Mouse (Mus musculus): ENCODE measurements around the gene Ebf1.

Gene Ebf1

DNA sequence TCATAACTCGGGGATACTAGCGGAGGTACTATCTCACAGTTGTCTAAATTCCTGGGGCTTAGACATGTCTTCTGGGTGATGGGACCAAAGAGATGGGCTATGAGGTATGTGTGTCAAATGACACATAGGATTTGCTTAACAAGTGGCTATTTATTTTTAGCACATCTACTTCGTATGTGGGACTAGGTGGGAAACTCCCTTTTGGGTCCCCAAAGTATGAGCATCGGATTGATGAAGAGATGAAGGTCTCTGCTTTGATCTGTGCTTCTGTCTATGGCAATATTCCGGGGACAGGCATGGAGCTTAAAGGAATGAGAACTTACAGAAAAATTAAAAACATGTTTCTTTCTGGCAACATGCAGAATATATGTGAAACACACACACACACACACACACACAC lies 44.8 kb downstream of the Ebf1 start:
- no peak for DNase-seq (ENCODE audit: low spot score)

DNA sequence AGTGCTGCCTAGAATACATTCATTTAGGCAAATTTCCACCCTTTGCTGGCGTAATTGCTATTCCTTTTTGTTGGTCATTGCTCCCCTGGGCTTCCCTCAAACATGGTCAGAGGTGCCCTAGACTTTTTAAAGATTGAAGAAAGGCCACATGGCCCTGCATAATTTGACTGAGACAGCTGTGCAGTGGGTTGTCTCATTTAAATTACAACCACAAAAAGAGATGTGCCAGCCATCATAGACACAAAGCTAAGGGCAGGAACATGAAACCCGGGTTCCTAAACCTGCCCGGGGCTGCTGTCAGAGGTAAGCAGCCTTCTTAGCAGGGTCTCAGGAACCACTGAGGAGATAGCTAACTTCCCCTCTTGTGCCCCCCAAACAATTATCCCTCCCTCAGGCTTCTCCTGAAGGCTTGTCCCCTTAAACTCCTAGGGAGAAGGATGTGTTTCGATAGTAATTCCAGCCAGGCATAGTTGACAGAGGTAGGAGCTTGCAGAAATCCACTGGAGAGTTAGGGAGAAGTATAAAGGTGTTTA lies 46.6 kb downstream of the Ebf1 start:
- no peak for DNase-seq (ENCODE audit: low spot score)

DNA sequence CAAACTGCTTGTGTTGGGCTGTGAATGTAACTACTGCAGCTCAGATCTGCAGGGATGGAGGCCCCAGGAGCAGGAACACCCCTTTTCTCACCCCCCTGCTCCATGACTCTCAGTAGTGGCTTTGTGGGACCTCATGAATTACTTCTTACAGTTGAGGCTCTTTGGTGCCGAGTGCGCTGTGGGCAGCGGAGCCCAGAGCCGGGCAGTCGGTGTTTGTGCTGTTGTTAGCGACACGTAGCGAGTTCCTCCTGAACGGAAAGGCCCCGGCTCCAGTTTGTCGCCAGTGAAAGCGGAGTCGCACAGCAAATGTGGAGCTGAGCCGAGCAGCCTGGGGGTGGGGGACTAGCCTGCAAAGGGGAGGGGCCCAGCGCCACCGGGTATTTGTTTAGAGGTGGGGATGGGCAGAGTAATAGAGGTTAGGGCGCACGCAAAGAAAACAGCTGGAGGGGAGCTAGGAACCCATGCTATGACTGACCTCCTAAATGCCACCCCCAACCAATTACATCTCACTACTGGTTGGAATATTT lies 48.1 kb downstream of the Ebf1 start:
- DNase-seq (ENCODE audit: low spot score): no peak

DNA sequence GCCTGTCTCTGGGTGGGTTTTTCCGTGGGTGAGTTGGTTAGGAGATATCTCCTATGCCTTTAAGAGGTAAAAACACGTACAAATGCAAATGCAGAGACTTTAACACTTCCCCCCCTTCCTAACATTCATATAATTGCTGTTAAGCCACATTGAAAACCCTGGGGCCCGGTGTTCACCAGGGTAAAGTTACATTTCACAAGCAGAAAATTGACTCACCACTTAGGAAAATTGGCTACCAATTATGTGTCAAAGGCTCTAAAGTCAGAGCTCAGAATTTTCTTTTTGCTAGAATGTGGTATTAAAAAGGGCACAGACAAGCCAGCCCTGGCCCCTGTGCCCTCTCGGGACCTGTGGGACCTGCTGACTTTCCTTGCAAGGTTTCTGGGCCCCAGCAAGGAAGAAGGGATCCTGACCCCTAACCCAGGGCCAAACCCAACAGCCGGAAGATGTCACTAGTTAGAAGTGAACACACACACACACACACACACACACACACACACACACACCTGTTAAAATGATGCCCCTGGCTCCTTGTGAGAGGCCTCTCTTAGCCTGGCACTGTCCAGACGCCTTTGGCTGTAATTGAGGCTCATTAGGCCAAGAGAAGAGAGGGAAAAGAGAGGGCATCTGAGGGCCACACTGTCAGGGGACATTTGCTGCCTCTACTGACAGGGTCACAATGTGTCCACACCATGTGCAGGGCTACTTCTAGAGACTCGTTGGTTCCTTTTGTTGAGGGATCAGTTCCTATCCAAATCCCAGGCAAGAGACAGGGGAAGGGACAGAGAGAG lies 48.8 kb downstream of the Ebf1 start:
- DNase-seq (ENCODE audit: low spot score): no peak

DNA sequence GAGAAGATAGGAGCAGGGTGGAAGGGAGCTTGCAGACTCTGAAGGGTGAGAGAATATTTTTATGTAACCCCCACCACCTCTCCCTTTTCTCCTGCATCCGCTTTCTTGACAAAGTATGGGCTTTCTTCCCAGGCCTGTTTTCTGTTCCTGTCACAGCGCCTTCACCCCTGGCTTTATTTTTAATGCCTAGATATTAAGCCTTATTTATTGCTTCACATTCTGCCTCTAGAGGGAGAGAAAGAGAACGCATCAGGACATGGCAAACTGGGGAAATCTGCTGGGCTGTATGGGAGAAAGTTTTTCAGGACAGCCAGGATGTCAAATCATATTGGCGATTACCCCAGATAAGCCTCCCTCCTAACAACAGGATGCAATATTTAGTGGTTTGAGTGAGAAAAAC lies 49.6 kb downstream of the Ebf1 start:
- no peak for DNase-seq (ENCODE audit: low spot score)

DNA sequence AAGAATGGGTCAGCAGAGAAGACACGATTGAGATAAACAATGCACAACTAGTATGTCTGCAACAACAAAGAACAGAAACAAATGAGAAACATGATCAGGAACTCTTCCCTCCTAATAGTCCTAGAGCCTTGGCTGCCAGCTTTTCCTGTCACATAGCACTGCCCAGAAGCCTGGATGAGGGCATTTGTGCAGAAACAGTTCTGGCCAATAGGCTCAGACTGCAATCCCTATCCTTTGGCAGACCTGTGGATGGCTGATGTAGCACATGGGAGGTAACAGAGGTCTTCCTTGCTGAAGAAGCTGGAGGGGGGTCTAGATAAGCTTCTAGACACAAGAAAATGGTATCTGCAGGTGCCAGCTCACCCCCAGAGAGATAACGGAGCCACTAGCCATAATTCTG lies 64.2 kb downstream of the Ebf1 start:
- no peak for DNase-seq (ENCODE audit: low spot score)

DNA sequence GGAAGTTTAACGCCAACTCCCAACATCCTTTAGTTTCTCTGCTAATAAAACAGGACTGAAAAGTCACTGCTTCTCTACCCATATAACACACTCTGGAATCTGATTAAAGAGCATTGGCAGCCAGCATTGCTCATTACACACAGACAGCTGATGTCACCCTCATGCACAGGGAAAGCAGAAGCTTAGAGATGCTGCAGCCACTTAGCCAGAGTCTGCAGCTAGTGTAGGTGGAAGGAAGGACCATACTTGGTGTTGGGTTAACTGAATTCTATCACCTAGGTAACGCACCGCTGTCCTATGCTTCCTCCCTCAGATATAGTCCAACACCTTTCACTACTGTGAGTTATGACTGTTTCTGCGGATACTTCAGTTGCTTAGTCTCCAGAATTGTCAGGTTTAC lies 64.9 kb downstream of the Ebf1 start:
- no peak for DNase-seq (ENCODE audit: low spot score)

DNA sequence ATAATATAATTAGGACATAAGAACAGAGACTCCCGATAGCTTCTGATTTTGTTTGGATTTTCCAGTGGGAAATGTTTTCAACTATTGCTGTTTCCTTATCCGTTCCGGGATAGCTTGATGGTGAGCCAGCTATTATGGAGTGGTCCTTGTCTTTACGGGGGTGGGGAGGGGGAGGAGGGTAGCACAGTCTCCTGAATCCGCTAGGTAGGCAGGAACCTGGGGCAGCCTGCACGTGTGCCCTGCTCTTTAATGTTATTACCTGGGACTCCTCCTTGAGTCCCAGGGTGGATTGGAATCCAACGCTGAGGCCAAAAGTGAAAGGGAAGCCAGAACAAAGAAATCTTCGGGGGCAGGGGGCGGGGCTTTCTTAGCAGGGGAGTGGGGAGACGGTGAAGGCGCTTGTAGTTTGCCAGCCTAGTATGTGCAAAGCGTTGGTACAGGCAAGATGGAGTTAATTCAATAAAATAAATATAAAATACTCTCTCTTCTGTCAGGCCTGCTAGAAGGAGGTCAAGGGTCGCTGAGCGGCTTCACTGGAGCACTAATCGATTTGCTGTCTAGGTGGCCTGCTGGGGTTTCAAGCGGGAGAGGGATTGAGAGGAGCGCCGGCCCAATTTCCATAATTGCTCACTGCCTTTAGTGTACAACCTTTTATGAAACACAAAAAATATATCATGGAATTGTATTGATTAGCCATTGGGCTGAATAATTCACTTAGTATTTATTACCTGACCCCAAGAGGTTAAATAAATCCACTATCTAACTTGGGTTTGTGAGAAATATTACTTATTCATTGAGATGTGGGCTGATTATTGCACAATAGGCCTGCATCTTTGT lies 65.8 kb downstream of the Ebf1 start:
- no peak for DNase-seq (ENCODE audit: low spot score)

DNA sequence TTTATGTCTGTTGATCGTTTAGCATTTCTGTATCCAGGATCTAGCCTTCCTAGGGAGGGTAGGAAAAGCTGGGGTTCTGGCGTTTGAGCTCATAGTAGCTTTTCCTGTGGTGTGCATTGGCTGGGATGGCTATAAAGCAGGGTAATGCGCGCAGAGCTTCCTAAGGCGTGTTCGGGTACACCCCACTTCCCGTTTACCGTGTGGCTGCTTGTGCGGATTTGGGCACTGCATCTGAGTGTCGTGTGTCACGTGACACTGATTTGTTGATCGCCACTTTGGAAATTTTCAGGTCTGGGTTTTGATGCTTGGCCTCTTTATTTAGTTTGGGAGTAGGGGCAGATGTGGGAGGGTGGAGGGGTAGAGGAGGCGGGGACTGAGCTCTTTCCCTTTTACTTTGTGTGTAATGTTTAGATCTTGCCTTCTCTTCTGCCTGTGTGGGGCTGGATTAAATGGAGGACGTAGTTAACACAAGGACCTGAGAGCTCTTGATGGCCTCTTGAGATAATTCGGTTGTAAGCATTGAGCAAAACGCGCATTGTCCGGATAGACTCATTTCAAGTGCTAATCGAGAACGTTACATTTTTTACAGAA lies 67.5 kb downstream of the Ebf1 start:
- DNase-seq (ENCODE audit: low spot score): no peak

DNA sequence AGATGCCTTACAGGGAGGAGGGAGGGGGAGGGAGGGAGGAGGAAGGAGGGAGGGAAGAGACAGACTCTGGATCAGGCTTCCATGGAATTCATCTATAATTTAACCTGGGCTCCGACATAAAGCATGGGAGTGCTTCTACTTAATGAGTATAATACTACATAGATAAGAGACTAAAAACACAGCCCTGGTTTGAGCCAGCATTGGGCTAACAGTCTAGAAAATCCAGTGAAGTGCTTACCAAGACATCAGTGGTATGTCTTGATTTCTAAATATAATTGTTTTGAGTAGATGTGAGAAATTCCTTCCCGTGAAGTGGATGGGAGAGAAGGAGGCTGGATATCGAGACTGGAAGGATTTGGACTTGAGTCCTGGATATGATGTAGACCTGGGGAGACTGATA lies 68.0 kb downstream of the Ebf1 start:
- DNase-seq (ENCODE audit: low spot score): no peak

DNA sequence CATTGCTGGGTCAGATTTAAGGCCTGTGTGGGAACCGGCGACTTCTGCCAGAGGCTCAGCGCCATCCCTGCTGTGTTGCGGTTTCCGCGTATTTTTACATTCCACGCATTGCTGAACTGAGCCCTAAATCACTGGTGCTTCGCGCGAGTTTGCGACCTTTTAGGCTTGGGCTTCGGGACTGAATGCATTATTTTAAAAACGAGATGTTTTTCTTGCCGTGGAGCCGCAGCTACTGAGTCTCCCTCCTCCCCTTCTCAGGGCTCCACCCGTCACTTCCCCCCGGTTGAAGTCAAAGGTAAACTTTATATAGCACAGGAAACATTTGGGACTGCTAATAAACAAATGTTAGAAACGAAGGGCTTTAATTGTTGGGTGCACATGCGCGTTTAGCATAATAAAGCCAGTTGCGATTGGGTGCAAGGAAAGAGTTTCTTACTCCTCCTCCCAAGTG lies 68.8 kb downstream of the Ebf1 start:
- no peak for DNase-seq (ENCODE audit: low spot score)

DNA sequence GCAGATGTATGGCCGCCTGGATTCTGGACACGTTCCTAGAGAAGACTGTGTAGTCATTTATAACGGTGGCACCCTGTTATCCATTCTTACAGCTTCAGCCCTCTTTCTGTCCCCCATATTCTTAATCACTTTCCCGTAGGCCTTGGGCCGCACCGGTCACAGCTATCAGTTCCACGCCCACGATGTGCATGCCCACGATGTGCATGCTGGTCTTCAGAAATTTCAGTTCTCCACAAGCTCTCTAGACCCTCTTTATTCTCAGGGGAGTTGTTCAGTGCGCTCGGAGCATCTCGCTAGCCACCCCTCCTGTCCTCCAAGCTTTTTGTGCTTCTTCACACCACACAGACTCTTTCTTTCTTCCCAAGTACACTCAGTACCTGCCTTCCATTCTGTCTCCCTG lies 69.3 kb downstream of the Ebf1 start:
- no peak for DNase-seq (ENCODE audit: low spot score)

DNA sequence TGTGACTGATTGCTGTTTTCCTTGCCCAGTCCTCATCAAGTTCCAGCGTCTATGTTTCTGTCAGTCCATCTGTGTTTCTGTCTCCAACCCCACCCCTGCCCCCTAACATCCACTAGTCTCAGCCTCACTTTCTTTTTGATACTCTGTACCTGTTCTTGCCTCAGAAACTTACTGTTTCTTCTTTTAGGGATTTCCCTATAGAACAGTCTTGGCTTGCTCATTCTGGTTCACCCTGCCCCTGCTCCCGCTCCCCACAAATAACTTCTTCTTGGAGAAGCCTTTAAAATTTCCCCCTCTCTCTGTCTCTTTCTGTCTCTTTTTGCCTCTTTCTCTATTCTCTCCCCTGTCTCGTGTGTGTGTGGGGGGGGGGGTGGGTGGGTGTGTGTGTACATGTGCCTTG lies 71.4 kb downstream of the Ebf1 start:
- DNase-seq (ENCODE audit: low spot score): no peak

DNA sequence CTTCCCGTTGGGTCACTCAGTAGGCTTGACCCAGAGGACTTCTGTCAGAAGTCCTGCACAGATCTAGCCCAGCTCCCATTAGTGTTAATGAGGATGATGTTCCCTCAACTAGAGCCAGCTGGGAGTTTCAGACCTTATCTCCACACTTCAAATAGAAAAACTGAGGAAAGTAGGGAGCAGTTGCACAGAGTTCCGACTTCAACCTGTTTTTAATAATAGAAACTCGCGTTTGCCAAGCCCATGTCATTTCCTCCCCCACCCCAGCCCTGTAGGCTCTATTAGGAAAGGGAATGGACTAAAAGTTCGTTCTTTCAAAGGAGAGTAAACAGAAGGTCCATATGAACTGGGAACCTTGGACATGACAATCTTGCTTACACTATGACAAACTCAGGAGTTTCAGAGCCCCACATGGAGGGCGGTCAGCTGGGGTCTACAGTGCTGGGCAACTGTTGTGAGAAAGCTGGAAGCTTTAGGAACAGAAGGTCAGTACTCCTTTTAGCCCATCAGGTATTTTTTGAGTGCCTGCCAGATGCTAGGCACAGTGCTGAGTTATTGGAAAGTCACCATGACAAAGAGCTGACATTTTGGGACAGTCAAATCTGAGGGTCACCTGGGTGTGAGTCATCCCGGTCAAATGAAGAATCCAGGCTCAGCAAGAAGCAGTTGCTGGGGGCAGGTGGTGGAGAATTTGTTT lies 72.6 kb downstream of the Ebf1 start:
- no peak for DNase-seq (ENCODE audit: low spot score)

DNA sequence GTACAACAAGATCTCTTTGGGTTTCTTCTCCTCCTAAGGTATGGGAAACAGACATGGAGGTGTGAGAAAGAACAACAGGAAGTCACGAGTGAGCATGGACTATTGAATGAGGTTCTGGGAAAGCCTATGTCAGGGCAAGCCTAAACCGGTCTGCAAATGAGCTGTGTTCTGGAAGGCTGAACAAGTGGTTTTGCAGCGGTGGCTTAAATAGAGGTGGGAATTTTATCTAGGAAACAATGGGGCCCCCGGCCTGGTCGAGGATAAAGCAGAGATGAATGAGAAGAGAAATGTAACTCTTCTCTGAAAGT lies 73.1 kb downstream of the Ebf1 start:
- no peak for DNase-seq (ENCODE audit: low spot score)

DNA sequence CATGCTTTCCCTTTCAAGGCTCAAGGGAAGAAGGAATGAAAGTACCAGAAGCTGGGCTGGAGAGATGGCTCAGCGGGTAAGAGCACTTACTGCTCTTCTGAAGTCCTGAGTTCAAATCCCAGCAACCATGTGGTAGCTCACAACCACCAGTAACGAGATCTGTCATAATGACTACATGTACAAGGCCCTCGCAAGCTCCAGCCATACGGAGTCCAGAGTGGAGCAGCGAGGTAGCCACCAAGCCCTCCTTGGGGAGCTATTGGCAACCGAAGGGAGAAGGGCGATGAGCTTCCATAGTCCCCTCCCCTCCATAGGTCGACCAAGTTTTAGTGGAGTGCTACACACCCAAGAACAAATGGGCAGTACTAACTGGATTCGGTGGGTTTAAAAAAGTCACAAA lies 78.3 kb downstream of the Ebf1 start:
- DNase-seq (ENCODE audit: low spot score): no peak

DNA sequence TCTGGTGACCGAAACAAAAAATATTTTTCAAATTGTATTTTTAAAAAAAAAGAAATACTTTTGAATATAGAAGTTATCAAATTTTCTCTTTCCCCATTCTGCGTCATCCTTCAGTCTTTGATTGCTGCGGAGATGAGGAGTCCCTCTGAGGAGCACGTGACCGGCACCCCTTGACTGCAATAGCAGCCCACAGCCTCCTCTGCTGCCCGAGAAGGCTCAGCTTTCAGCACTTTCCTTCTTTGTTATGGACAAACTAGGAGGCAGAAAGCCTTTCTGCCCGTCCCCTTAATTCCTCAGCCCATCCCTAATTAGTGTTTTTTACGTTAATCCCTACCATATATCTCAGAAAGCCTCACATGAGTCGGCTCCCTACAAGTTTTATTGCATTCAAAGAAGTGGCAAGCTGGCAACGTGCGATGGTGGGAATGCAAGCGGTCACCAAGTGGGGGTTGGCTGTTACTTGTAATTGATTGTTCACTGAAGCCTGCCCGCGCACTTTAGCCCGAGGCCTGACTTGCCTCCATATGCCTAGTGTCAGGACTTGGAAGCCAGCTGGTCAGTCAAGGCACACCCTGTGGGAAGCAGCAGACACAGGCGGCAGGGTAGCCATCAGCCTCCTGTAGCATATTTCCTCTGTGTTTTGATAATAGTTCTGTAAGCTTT lies 79.6 kb downstream of the Ebf1 start:
- DNase-seq (ENCODE audit: low spot score): no peak

DNA sequence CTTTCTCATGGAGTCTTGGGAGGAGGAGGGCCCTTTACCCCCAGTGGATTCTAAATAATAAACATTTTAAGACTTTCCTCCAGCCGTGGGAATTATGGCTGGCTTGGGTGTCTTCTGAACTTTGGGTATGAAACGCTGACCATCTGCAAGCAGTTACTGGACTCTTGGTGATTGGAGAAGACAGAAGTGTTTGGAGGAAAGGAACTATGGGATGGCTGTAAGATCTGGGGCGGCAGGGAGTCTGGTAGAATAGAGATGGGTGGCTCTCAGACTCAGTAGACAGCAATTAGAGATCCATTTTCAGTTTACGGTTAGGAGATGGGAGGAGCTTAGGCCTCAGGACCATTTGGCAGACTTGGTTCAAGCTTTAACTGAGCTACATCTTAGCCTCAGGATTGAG lies 83.1 kb downstream of the Ebf1 start:
- DNase-seq (ENCODE audit: low spot score): no peak

DNA sequence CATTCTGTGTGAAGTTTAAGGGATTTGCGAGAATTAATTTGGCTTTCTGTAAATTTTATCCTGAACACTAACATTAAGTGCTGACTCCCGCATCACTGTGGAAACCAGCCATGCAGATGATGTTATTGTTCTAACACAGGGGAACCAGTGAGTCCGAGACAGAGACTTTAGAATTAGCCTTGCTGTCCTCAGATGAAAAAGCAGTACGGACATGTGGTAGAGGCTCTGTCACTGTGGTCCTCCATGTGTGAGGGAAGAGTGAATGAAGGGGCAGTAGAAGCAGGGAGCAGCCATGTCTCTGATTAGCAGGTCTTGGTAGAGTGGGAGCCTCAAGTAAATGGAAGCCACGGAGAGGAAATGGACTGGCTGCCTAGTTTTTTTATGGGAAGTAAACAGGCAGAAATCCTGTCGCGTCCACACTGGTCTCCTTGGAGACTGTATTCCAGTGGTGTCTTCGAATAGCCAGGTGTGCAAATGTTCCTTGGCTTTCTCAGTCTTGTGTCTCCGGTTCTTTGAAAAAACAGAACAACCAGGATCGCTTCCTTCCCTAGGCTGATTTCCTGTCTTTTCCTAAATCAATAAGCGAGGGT lies 84.2 kb downstream of the Ebf1 start:
- DNase-seq (ENCODE audit: low spot score): no peak

DNA sequence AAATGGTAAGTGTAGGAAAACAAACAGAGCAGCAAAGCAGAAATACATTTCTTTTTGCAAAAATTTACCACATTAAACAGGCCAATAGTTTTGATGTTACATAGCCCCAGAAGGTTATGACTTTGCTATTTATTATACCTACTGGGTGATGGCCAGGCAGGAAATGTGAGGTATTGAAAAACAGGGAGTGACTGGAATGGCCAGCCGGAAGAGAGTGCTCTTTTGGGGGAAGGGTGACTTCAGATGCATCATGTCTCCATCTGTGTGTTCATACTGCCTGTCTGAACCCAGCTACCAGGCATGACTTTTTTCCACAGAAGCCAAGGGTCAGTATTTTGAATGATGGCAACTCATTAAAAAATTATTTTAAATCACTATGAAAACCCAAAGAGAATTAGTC lies 84.7 kb downstream of the Ebf1 start:
- no peak for DNase-seq (ENCODE audit: low spot score)
